Mouse (Mus musculus) cerebellum, postnatal 25 days (tissue): ENCODE measurements at regions not wholly inside any gene's neighbourhood (a gene's known extent, or its start where the extent isn't known, plus 50 kb on each side); places are given as distances from the start of the nearest gene placed in this dataset.
"Not testable (repeated sequence)": the region's sequence is repeated elsewhere in the genome, so short reads cannot be mapped to it uniquely, and the experiment has no call there.

Experiments
- DNase-seq, 2 experiments: peaks; one replicate each; pipeline ENCODE4 v3.0.0; 2021; ENCODE audit warnings: mixed read lengths in 2 of 2

DNA sequence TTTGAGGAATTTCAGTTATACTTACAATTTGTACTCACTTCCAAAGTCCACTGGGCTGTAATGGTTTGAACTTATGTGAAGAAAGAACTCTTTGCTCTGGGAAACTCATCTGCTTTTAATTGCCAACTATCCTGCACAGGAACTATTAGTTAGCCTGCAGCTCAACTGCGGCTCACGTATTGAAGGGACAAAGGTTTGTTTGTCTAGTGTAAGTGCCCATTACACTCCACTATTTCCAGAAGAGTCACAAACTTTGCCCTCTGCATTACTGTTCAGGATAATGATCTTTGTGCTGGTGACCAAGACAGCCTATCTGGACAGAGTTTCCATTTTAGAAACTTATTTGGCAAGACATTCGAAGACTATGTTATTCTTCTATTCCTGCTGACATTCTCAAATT lies 74.5 kb downstream of the Slc10a2 start:
- no peak for DNase-seq

GRCm38 (mm10) chr8:5012368-5012767 lies 92.8 kb downstream of the Slc10a2 start:
- DNase-seq: peak; percentile 59 to 68

DNA sequence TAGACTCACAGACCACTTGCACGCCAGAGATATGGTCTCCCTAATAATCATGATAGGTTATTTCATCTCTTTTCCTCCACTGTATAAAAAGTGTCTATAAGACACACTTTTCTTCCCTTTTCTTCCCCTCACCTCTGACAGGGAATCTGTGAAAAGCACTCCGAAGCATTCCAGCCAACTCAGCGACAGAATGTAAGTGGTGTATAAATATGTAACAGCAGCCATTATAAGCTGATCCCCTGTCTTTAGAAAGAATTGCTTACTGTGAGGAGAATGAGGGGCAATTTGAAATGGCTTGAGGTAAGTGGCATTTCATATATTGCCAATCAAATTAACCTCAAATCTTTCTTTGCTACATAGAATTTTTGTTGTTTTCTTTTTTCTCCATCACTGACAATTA lies 93.4 kb downstream of the Slc10a2 start:
- DNase-seq: no peak

GRCm38 (mm10) chr8:5003359-5003758 lies 101.8 kb downstream of the Slc10a2 start:
- DNase-seq: not testable (repeated sequence)
